Comparison of ENCODE assay signal across 8 mouse cellular contexts in the genomic region with DNA sequence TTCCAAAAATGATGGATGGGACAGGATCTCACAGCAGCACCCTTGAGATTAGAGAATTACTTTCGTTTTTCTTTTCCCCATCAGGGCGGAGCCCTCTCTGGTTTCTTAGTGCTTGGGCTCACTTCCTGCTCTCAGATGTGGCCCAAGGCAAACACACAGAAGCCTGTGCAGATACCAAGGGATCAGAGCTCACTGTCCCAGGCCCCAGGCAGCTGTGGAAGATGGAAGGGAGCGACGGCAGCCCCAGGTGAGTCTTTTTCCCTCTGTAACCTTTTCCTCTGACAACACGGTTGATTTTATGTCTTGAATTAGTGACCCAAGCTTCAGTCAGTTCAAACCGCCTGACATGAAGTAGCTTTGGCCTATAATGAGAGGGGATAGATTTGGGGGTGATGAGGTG. TPM values are rescaled to one million over a fixed set of nuclear protein-coding genes. Genes with fewer than 3 reads are reported as not detected.
DNase-seq lines count a peak whose midpoint lies in the region; ATAC-seq and TF ChIP-seq lines count a peak whose summit lies in the region.
"Not testable (repeated sequence)": the region's sequence is repeated elsewhere in the genome, so short reads cannot be mapped to it uniquely, and the experiment has no call there.
"Had no signal": no experiment of that assay in that cellular context is flagged by ENCODE, and none has a peak within 500 bp of the region (broad histone marks: within the 10 kb centered on the region; RNA-seq: fewer than 3 reads in every experiment).

A gene (plus strand): TSS at position 108 of the 400 bp plus-strand sequence.

- not testable (repeated sequence) for TF ChIP-seq CTCF in bone marrow macrophage, adult 2 months (IDR thresholded peaks at IDR 0.05; ENCODE audit: low read depth, low read length); lung, postnatal 0 days (IDR thresholded peaks at IDR 0.05); thymus, adult 2 months (IDR thresholded peaks at IDR 0.05; ENCODE audit: borderline replicate concordance, control insufficient read depth, extremely low read depth, insufficient read depth, low read length, poor library complexity)

- H3K27me3 ChIP-seq in heart, embryonic 10.5 days (ENCODE audit: insufficient read depth, poor library complexity, severe bottlenecking); lung, postnatal 0 days (replicated peaks; ENCODE audit: insufficient read depth, low read length); thymus, adult 2 months (ENCODE audit: control insufficient read depth, insufficient read depth, low read length): not testable (repeated sequence)

- H3K9ac ChIP-seq in lung, postnatal 0 days (replicated peaks; ENCODE audit: low read depth): not testable (repeated sequence)

- not testable (repeated sequence) for ATAC-seq in lung, postnatal 0 days

- H3K4me2 ChIP-seq in lung, postnatal 0 days (replicated peaks; ENCODE audit: low read depth, low read length): peak within 1 kb of the TSS; percentile 35

- not testable (repeated sequence) for TF ChIP-seq POLR2A in bone marrow macrophage, adult 2 months (IDR thresholded peaks at IDR 0.05; ENCODE audit: borderline replicate concordance, low read depth, low read length)
- TF ChIP-seq POLR2A in thymus, adult 2 months (IDR thresholded peaks at IDR 0.05; ENCODE audit: control insufficient read depth, extremely low read depth, insufficient read depth, low read length, poor library complexity): 0 out of 2 replicates have a peak, but pooled peaks have one; percentile 24

- DNase-seq in MEL-GATA-1-ER (ENCODE audit: extremely low read depth, low read depth): peak; percentile 13
- DNase-seq in heart, embryonic 10.5 days (ENCODE audit: low spot score): peak; percentile 36
- peak; percentile 22 to 25 for DNase-seq in kidney, adult 8-10 months
- DNase-seq in lung, postnatal 0 days (ENCODE audit: low spot score): not testable (repeated sequence)
- peak; percentile 30 to 51 for DNase-seq in natural killer cell, adult 2 months (ENCODE audit: low spot score in 2 of 2)
- peak; percentile 67 for DNase-seq in thymus, adult 2 months

- peak within 1 kb of the TSS; percentile 37 for H3K27ac ChIP-seq in bone marrow macrophage, adult 2 months (ENCODE audit: insufficient read depth, low read depth, low read length)
- H3K27ac ChIP-seq in heart, embryonic 10.5 days; lung, postnatal 0 days (ENCODE audit: low read length): not testable (repeated sequence)
- H3K27ac ChIP-seq in thymus, adult 2 months (ENCODE audit: control insufficient read depth, insufficient read depth, low read length): peak within 1 kb of the TSS; percentile 87

- peaks cover 11% of the 10 kb centered on the region; the same call in 1 of the 2 replicates for H3K4me1 ChIP-seq in bone marrow macrophage, adult 2 months (ENCODE audit: control insufficient read depth, insufficient read depth, low read length)
- not testable (repeated sequence) for H3K4me1 ChIP-seq in heart, embryonic 10.5 days; lung, postnatal 0 days (ENCODE audit: insufficient read depth, low read depth, low read length); thymus, adult 2 months (replicated peaks; ENCODE audit: control insufficient read depth, insufficient read depth, low read length)

- H3K9me3 ChIP-seq in heart, embryonic 10.5 days; lung, postnatal 0 days (ENCODE audit: low read length): not testable (repeated sequence)

- H3K4me3 ChIP-seq in bone marrow macrophage, adult 2 months (ENCODE audit: insufficient read depth, low read length): peak within 1 kb of the TSS; percentile 74
- not testable (repeated sequence) for H3K4me3 ChIP-seq in heart, embryonic 10.5 days
- 0 out of 2 replicates have a peak within 1 kb of the TSS, but pooled peaks have one; percentile 5 for H3K4me3 ChIP-seq in lung, postnatal 0 days (ENCODE audit: low read depth, low read length)
- H3K4me3 ChIP-seq in thymus, adult 2 months (ENCODE audit: control insufficient read depth, insufficient read depth, low read length): peak within 1 kb of the TSS; percentile 51

- 47% methylated on average over 6 of the region's 6 CpGs for WGBS in heart, embryonic 10.5 days
- WGBS in lung, postnatal 0 days: 46% methylated on average over 5 of the region's 6 CpGs
- WGBS in thymus, adult 2 months: 14% methylated on average over 6 of the region's 6 CpGs

- not testable (repeated sequence) for H3K36me3 ChIP-seq in heart, embryonic 10.5 days; lung, postnatal 0 days (ENCODE audit: insufficient read depth, low read length); thymus, adult 2 months (ENCODE audit: control insufficient read depth, insufficient read depth, low read length)

- not testable (repeated sequence) for TF ChIP-seq EP300 in lung, postnatal 0 days (IDR thresholded peaks at IDR 0.05)

RNA-seq across cellular contexts. Expression of the gene that starts here (rescaled TPM):
- polyA plus RNA-seq in bone marrow macrophage, adult 2 months (2012; ENCODE audit: insufficient read depth, insufficient read length, missing spikeins): 267 and 291 TPM in 2 replicates
- polyA plus RNA-seq in heart, embryonic 10.5 days (2016; fragmentation: Nextera tagmentation; extraction: Ambion mirVana): 0.46 and 0.63 TPM in 2 replicates
- polyA plus RNA-seq in lung, postnatal 0 days (2015; fragmentation: Nextera tagmentation; extraction: Ambion mirVana): 10.2 TPM in 2 replicates
- polyA plus RNA-seq in thymus, adult 2 months (2012; rRNA removed): 60.6 and 68.0 TPM in 2 replicates
- polyA plus RNA-seq: neural tube, embryonic 14.5 days had no signal

Comparison
In these comparisons a context has a peak if more than half of its experiments do, and no peak if none do; other contexts are left out.
1. Peak in DNase-seq in heart, embryonic 10.5 days; RNA of the gene not detected or under 1 TPM.